Mouse (Mus musculus) liver, embryonic 14.5 days (tissue): ENCODE measurements around the gene Astn2.
A peak's percentile ranks its signal among the peaks of the same experiment; 100 is the strongest.

ENCODE experiments used
- CTCF ChIP-seq: IDR thresholded peaks from 2 replicates; pipeline ENCODE4 v1.5.1; 2016; ENCODE audit warnings: antibody characterized with exemption, low read depth, control low read depth
- EP300 ChIP-seq: IDR thresholded peaks from 2 replicates; pipeline ENCODE4 v1.6.1; 2016; ENCODE audit warnings: antibody characterized with exemption, low read depth

DNA sequence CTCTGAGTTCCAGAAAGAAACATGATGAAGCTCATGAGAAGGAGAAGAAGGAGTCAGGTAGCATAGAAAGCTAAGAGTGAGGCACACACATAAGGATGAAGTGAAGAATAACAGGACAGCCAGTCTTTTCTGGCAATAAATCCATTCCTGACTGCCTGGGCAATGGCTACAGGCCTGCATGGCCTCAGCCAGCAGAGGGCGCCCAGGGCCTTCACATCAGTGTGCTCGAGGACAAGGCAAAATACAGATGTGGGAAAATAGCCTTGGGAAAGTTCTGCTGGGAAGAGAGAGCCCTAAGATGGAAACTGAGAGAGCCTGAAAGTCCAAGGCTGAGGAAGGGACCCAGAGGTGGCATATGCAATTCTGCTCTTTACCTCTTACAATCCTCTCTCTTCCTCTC is 749.7 kb downstream of the Astn2 start:
- TF ChIP-seq CTCF (peak; percentile 88), EP300 (no peak)
